Mouse (Mus musculus) heart, postnatal 0 days (tissue): ENCODE data around the gene Cgrrf1.

Experiments used
- CTCF ChIP-seq: IDR thresholded peaks from 2 replicates; pipeline ENCODE4 v1.5.1; 2016; ENCODE audit warnings: antibody characterized with exemption, control low read depth, low read depth
- EP300 ChIP-seq: IDR thresholded peaks from 2 replicates; pipeline ENCODE4 v1.6.1; 2016; ENCODE audit warnings: antibody characterized with exemption, low read depth

- TF ChIP-seq EP300 (no peak), CTCF (no peak)
These were observed 17.8 kb downstream of the Cgrrf1 start for GRCm38 (mm10) chr14:46849769-46850168.
